Mouse (Mus musculus) G1E-ER4 (cell line): ENCODE measurements at regions not wholly inside any gene's neighbourhood (a gene's known extent, or its start where the extent isn't known, plus 50 kb on each side); places are given as distances from the start of the nearest gene placed in this dataset.

Experiments used
- GATA1 ChIP-seq: IDR thresholded peaks from one replicate; pipeline ENCODE4 v1.8.0; 2012; ENCODE audit warnings: low read length, inconsistent platforms

DNA sequence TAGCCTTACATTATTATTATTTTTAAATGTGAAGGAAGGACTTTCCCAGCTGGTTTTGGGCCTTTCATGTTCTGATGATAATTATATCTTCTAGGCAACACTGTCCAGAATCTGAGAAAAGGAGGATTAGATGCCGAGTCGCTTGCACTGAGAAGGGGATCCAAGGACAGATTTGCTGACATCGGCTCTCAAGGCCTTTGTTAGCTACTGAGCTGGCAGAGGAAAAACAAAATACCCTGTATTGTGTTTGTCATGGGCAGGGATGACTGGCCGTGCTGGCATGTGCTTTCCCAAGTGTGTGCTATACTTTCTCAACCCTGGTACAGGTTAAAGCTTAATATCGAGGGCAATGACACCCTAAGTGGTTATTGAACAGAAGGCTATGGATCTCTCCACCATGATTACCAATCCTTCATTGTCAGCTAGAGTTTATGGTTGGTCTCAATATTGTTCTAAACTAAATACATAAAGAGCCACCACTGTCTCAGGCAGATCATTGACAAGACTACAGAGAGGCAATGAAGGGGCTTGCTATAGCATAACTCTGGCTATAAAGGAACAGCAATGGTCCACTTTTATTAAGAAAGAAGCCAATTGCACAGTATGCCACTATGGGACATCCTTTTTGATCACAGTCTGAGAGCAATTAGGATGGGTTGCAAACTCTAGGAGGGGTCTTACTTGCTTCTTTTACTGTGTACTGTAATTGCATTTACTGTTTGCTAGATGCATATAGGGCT is 350.0 kb upstream of the Sel1l start:
- TF ChIP-seq GATA1, result no peak

- no peak for TF ChIP-seq GATA1
Measured at GRCm38 (mm10) chr12:92193934-92194685, 345.2 kb upstream of the Sel1l start.

- no peak for TF ChIP-seq GATA1
Measured at GRCm38 (mm10) chr12:92193199-92193933, 344.4 kb upstream of the Sel1l start.

DNA sequence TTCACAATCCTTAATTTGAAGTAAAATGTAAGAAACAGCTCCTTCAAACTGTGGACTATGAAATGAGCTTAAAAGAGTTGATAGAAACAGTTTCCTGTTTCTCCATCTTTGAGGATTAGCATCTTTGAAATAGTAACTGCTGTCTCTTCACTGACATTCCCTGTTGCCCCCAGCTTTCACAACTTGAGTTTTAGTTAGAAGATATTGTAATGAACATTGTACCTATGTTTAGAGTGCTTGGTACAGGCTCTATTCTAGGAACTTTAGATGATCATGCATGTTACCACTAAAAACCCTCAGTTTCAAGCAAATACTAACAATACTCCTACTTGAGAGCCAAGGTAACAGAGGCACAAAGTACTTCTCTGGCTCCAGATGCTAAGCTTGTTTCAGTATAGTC is 340.1 kb upstream of the Sel1l start:
- TF ChIP-seq GATA1, result no peak

- TF ChIP-seq GATA1, result no peak
Measured at GRCm38 (mm10) chr12:92187133-92187482, 338.2 kb upstream of the Sel1l start.

DNA sequence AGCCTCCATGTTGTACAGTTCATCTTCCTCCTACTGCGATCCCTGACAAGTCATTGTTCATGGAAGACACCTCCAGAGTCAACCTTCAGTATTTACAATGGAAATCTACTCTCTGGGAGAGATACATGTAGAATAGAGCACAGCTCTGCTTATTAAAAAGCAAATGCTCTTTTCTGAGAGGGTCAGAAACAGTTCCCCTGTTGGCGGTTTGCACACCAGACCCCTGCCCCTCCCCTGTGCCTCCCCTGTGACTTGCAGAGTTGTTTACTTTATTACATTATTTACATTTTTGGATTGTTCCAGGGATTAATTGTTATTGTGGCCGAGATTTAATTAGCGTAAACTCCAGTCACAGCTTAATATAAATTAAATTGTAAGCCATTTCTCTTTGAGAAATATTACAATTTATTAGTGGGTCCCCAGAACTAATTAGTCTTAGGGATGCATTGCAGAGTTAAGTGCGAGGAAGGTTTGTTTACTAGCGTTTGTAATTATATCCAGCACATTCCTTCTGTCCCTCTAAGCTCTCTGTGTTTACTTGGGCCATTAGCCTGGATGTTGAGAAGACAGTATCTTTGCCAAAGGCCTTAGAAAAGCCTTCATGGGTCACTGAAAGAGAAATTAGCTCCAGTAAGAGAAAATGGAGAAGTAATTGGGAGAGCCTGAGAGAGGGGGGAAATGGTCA is 337.6 kb upstream of the Sel1l start:
- no peak for TF ChIP-seq GATA1

- TF ChIP-seq GATA1, result no peak
Measured at GRCm38 (mm10) chr12:92179292-92179691, 330.3 kb upstream of the Sel1l start.

GRCm38 (mm10) chr12:92156726-92157125 is 307.8 kb upstream of the Sel1l start:
- no peak for TF ChIP-seq GATA1

DNA sequence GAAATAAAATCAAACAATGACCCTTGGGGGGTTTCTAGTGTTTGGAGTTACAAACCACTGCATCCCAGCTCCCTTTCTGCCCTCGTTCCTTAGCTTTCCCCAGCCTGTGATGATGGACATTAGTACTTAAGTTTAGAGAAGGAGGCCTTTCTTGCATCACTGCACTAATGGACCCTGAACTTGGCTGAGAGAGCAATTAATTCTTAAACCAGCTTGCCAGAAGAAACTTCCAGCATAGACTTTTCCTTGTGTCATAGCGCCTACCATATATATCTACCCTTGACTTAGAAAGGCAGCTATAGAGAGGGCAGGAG is 303.9 kb upstream of the Sel1l start:
- TF ChIP-seq GATA1, result no peak

GRCm38 (mm10) chr12:92152043-92152921 is 303.3 kb upstream of the Sel1l start:
- TF ChIP-seq GATA1, result no peak

DNA sequence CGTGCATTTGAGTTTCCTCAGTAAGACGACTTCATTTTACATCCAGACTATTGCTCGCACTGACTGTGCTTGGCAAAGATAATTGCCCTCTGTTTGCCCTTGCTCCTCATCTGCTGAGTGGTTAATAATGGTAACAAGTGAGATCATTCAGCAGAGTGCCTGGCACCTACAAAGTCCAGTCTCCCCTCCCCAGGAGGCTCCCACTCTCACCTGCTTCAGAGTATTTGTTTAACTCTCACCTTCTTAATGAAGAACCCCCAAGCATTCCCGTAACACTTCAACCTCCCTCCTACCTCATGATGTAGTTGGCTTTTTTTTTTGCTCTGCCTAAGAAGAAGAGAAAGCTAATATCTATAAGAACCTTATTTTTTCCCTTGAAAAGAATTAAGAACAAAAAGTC is 288.6 kb upstream of the Sel1l start:
- no peak for TF ChIP-seq GATA1

DNA sequence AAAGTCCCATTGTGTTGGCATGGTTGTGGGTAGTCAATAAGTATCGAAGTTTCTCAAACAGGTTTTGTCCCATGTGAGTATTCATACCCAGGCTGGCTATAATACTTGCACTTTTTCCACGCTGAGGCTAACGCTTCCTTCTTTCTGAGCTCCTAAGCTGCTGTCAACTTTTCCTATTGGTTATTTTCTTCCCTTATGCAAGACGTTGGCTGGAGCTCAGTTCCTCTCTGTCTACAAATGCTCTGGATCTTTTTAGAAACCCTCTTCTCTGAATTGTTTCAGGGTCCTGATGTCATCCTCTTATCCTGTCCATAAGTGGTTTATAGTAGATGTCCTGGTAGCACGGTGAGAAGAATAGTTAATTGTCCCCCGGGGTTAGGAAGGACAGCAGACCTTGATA is 278.7 kb upstream of the Sel1l start:
- TF ChIP-seq GATA1, result no peak

GRCm38 (mm10) chr12:92120164-92120815 is 271.3 kb upstream of the Sel1l start:
- no peak for TF ChIP-seq GATA1

DNA sequence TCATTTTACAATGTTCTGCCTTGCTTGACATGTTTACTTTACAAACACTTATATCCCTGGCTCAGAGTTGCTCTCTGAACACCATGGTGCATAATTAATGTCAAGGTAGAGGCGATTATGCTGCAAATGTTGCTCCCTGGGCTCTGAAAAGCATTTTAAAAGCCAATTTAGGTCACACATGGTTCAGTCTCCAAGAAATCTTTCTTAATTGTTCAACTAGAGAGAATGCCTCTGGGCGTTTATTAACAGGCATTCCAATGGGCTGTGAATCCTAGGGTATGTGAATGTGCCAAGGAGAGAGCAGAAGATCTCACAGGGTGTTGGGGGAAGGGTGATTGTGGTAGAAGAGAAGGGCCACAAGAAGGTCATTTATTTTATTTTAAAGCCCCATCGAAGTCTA is 260.7 kb upstream of the Sel1l start:
- no peak for TF ChIP-seq GATA1

DNA sequence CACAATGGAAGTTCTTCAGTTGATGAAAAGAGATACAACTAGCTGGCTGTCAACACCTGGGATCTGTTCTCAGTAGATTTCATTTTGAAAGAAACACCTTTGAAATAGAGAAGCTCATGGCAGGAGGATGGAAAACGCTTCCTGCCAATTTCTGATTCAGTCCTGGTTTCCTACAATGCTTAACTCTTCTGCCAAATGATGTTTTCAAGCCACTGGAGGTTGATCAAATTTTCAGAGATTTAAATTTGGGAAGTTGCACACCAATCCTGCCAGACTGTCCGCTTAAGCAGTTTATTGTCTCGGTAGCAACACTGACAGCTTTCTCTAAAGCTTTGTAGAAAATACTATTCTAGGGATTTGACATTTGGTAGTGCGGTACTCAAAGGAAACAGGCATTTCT is 251.1 kb upstream of the Sel1l start:
- TF ChIP-seq GATA1, result no peak
